Mouse (Mus musculus): ENCODE measurements around the gene Adgrg3.

Gene Adgrg3

DNA sequence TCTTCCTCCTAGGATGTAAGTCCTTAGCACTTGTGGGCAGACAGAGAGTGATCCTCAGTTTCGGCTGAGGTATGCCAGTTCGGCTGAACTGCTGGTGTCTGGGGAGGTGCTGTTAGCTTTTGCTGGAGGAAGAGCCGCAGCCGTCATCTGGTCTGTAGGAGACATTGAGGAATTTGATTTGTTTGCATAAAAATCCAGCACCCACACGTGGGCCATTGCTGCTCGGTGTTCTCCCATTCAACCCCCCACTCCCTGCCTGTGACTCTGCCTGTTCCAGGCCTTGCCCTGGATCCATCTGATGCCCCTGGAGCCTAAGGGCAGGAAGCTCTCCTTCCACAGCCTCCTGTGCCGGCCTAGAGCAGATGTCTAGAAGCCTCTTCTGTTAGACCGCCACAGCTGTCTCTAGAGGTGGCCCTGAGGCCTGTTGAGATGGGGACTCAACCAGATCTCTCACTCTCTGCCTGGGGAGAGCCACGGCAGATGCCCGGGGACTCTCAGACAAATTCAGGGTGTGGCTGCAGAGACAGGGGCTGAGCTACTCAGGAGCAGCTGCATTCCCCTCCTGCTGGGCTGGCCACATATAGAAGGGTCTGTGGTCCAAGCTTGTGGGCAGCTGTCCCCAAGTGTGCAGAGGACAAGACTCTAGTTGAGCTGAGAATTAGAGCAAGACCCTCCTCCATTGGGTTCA lies 67.4 kb downstream of the Adgrg3 start:
- no peak for DNase-seq

DNA sequence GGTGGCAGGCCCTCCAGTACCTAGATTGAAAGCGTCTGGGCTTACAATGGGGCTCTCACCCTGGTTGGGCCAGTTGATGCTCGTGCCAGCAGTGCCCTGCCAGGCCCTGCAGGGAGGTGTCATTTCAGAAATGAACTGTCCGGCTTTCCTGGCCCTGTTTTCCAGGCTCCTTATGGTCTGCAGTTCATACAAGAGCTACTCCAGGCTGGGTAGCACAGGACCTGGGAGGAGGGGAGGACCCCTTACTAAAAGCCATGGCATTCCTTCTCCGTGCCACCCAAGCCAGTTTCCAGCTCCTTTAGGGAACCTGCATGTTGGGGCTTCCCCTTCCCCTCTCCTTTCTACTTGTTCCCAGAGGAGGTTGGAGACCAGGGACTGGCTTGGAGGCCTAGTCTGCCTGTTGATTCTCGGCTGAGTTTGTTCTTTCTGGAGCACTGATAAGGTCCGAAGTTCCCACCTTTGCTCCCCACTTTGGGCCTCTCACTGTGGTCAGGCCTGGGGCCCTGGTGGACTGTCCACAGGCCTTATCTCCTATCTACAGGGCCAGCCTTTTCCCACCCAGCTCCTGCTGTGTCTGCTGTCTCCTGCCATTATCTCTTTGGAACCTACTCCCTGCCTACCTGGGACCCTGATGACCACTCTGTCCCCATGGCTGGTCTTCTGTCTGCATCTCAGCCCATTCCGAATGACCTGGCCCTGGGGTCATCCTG lies 68.1 kb downstream of the Adgrg3 start:
- no peak for DNase-seq

DNA sequence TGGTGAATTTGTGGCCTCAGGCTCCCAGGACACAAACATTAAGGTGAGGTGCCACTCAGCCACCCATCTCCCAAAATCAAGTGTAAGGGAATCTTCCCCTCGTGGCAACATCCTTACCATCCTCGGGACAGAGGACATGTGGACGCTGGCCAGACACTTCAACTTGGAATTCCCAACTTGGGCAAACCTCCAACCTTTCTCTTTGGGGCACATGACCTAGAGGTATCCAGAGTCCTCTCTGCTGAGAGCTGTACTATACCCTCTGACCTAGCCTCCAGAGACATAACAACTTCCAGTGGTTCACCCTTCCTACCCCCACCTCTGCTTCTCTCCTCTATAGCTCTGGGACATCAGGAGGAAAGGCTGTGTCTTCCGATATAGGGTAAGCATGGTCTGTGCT lies 76.1 kb downstream of the Adgrg3 start:
- DNase-seq = no peak
